Mouse (Mus musculus) brain, embryonic 18.5 days (tissue): ENCODE measurements around the gene Pip4k2b.
"Not testable (repeated sequence)": the region's sequence is repeated elsewhere in the genome, so short reads cannot be mapped to it uniquely, and the experiment has no call there.

ENCODE experiments used
- DNase-seq: peaks from one replicate; pipeline ENCODE4 v3.0.0-alpha.2; 2012; ENCODE audit warnings: low read depth, low spot score

Gene Pip4k2b

GRCm38 (mm10) chr11:97753277-97753676 lies 8.8 kb upstream of the Pip4k2b start:
- DNase-seq, result no peak

GRCm38 (mm10) chr11:97748496-97748895 lies 4.0 kb upstream of the Pip4k2b start:
- no peak for DNase-seq

- no peak for DNase-seq
These were observed 3.3 kb upstream of the Pip4k2b start for GRCm38 (mm10) chr11:97747773-97748172.

GRCm38 (mm10) chr11:97745331-97745721 lies 822 bp upstream of the Pip4k2b start:
- DNase-seq, result no peak

- peak; percentile 99 for DNase-seq
These were observed 320 bp upstream of the Pip4k2b start for GRCm38 (mm10) chr11:97744718-97745330.

GRCm38 (mm10) chr11:97743423-97743822 lies 1.1 kb downstream of the Pip4k2b start:
- DNase-seq, result no peak

GRCm38 (mm10) chr11:97742591-97742990 lies 1.9 kb downstream of the Pip4k2b start:
- no peak for DNase-seq

- DNase-seq, result no peak
These were observed 2.3 kb downstream of the Pip4k2b start for GRCm38 (mm10) chr11:97742157-97742556.

GRCm38 (mm10) chr11:97740190-97740589 lies 4.3 kb downstream of the Pip4k2b start:
- no peak for DNase-seq

- DNase-seq, result no peak
These were observed 5.3 kb downstream of the Pip4k2b start for GRCm38 (mm10) chr11:97739155-97739554.

GRCm38 (mm10) chr11:97738703-97739102 lies 5.8 kb downstream of the Pip4k2b start:
- DNase-seq, result no peak

- DNase-seq, result no peak
These were observed 6.9 kb downstream of the Pip4k2b start for GRCm38 (mm10) chr11:97737600-97737999.

GRCm38 (mm10) chr11:97736645-97737044 lies 7.9 kb downstream of the Pip4k2b start:
- DNase-seq, result no peak

GRCm38 (mm10) chr11:97734810-97735209 lies 9.7 kb downstream of the Pip4k2b start:
- not testable (repeated sequence) for DNase-seq

- no peak for DNase-seq
These were observed 10.8 kb downstream of the Pip4k2b start for GRCm38 (mm10) chr11:97733689-97734088.

GRCm38 (mm10) chr11:97728730-97729129 lies 15.8 kb downstream of the Pip4k2b start:
- DNase-seq, result no peak

- DNase-seq, result no peak
These were observed 16.2 kb downstream of the Pip4k2b start for GRCm38 (mm10) chr11:97728311-97728710.

- no peak for DNase-seq
These were observed 20.8 kb downstream of the Pip4k2b start for GRCm38 (mm10) chr11:97723709-97724108.

GRCm38 (mm10) chr11:97721338-97721737 lies 23.2 kb downstream of the Pip4k2b start:
- DNase-seq, result no peak

GRCm38 (mm10) chr11:97719041-97719440 lies 25.5 kb downstream of the Pip4k2b start:
- no peak for DNase-seq

- no peak for DNase-seq
These were observed 26.1 kb downstream of the Pip4k2b start for GRCm38 (mm10) chr11:97718281-97718860.

GRCm38 (mm10) chr11:97717369-97718280 lies 26.9 kb downstream of the Pip4k2b start:
- no peak for DNase-seq

GRCm38 (mm10) chr11:97716021-97716420 lies 28.5 kb downstream of the Pip4k2b start:
- no peak for DNase-seq
